Mouse (Mus musculus) forebrain, embryonic 11.5 days (tissue): ENCODE data around the gene Stau1. TPM values are rescaled to one million over a fixed set of nuclear protein-coding genes. Genes with fewer than 3 reads are reported as not detected.

Experiments
- ATAC-seq: fragments of 200-750 bp; cut with Nextera tagmentation; replicated peaks from 2 replicates; pipeline ENCODE4 v1.8.0; 2017; ENCODE audit warnings: moderate TSS enrichment; ENCODE audit not compliant: low FRiP score
- DNase-seq: peaks from one replicate; pipeline ENCODE4 v3.0.0-alpha.2; 2017; ENCODE audit warnings: low spot score
- H3K27ac ChIP-seq: fragments of 300-500 bp; sonication (generic); 2 replicates; pipeline ENCODE4 v1.5.1; 2014; ENCODE audit warnings: low read depth, low read length
- H3K27me3 ChIP-seq: fragments of 300-500 bp; sonication (generic); 2 replicates; pipeline ENCODE4 v1.6.1; 2014; ENCODE audit warnings: mild to moderate bottlenecking, low read length, mixed read lengths; ENCODE audit not compliant: control insufficient read depth, insufficient read depth
- H3K36me3 ChIP-seq: fragments of 300-500 bp; sonication (generic); 2 replicates; pipeline ENCODE4 v1.6.1; 2014; ENCODE audit warnings: mild to moderate bottlenecking, low read length, moderate library complexity, mixed read lengths; ENCODE audit not compliant: control insufficient read depth, insufficient read depth
- H3K4me1 ChIP-seq: fragments of 300-500 bp; sonication (generic); replicated peaks from 2 replicates; pipeline ENCODE4 v1.6.1; 2014; ENCODE audit warnings: low read length, mixed read lengths; ENCODE audit not compliant: control insufficient read depth, insufficient read depth
- H3K4me2 ChIP-seq: fragments of 300-500 bp; sonication (generic); 2 replicates; pipeline ENCODE4 v1.6.1; 2014; ENCODE audit warnings: low read depth, mild to moderate bottlenecking, low read length, moderate library complexity, mixed read lengths; ENCODE audit not compliant: severe bottlenecking
- H3K4me3 ChIP-seq: fragments of 300-500 bp; sonication (generic); 2 replicates; pipeline ENCODE4 v1.5.1; 2014; ENCODE audit warnings: low read depth, low read length
- H3K9ac ChIP-seq: fragments of 300-500 bp; sonication (generic); 2 replicates; pipeline ENCODE4 v1.6.1; 2014; ENCODE audit warnings: low read length
- H3K9me3 ChIP-seq: fragments of 300-500 bp; sonication (generic); 2 replicates; pipeline ENCODE4 v1.6.1; 2016; ENCODE audit warnings: low read length, mixed read lengths; ENCODE audit not compliant: control insufficient read depth
- WGBS: fragments of 180-500 bp; shearing (Covaris S2); extraction: QIAGEN DNeasy Blood & Tissue Kit; methylation state at CpG from one replicate; pipeline ENCODE4 v1.1.7; 2014; 5-methylcytosine and 5-hydroxymethylcytosine counted together
- polyA plus RNA-seq: library from polyadenylated mRNA; unstranded; fragments of >200 nt; fragmentation: Nextera tagmentation; extraction: Ambion mirVana; gene quantifications from 2 replicates; pipeline ENCODE4 v1.2.1, GENCODE M21; 2014

The Stau1 gene
- polyA plus RNA-seq, 1 experiment from 2014 or later = 105 TPM

- ATAC-seq (no peak), DNase-seq (peak; percentile 67)
- no peak overlapping the region for H3K9ac ChIP-seq
- no peak overlapping the region for H3K27ac ChIP-seq
- H3K27me3 ChIP-seq = no peaks in the 10 kb centered on the region
- 49% methylated on average over 8 of the region's 8 CpGs for WGBS
- no peaks in the 10 kb centered on the region for H3K36me3 ChIP-seq
- H3K4me3 ChIP-seq = no peak overlapping the region
- no peaks in the 10 kb centered on the region for H3K4me1 ChIP-seq
- no peaks in the 10 kb centered on the region for H3K9me3 ChIP-seq
- H3K4me2 ChIP-seq = no peak overlapping the region
Measured at GRCm38 (mm10) chr2:167004099-167004854, 8.2 kb upstream of the Stau1 start.

GRCm38 (mm10) chr2:167001486-167001885, 5.4 kb upstream of the Stau1 start:
- Histone ChIP-seq H3K9me3 (no peaks in the 10 kb centered on the region), H3K4me2 (no peak overlapping the region), H3K4me1 (no peaks in the 10 kb centered on the region), H3K36me3 (no peaks in the 10 kb centered on the region), H3K27me3 (no peaks in the 10 kb centered on the region), H3K4me3 (no peak overlapping the region), H3K9ac (no peak overlapping the region), H3K27ac (no peak overlapping the region)
- DNase-seq (no peak), ATAC-seq (no peak)
- 79% methylated on average over 9 of the region's 9 CpGs for WGBS

- 46% methylated on average over 8 of the region's 8 CpGs for WGBS
- Histone ChIP-seq H3K4me3 (peak overlapping the region; percentile 98), H3K4me2 (peak overlapping the region; percentile 47), H3K4me1 (no peaks in the 10 kb centered on the region; the same call in 1 of the 2 replicates), H3K9me3 (no peaks in the 10 kb centered on the region), H3K9ac (peak overlapping the region; percentile 68), H3K27ac (peak overlapping the region; percentile 28; the same call in 1 of the 2 replicates), H3K27me3 (no peaks in the 10 kb centered on the region), H3K36me3 (no peaks in the 10 kb centered on the region)
- peak; percentile 21 for ATAC-seq
- DNase-seq = no peak
Measured at GRCm38 (mm10) chr2:166996533-166996894, 415 bp upstream of the Stau1 start.

GRCm38 (mm10) chr2:166995021-166995795, 891 bp downstream of the Stau1 start:
- Histone ChIP-seq H3K27me3 (no peaks in the 10 kb centered on the region), H3K4me1 (no peaks in the 10 kb centered on the region; the same call in 1 of the 2 replicates), H3K27ac (peak overlapping the region; percentile 92), H3K9me3 (no peaks in the 10 kb centered on the region), H3K9ac (peak overlapping the region; percentile 96), H3K36me3 (no peaks in the 10 kb centered on the region), H3K4me2 (peak overlapping the region; percentile 70), H3K4me3 (peak overlapping the region; percentile 98)
- ATAC-seq = peak; percentile 8
- WGBS = 7% methylated on average over 28 of the region's 28 CpGs
- peak; percentile 54 for DNase-seq

GRCm38 (mm10) chr2:166991945-166992344, 4.2 kb downstream of the Stau1 start:
- Histone ChIP-seq H3K27me3 (no peaks in the 10 kb centered on the region), H3K9me3 (no peaks in the 10 kb centered on the region), H3K9ac (no peak overlapping the region), H3K4me2 (no peak overlapping the region), H3K36me3 (no peaks in the 10 kb centered on the region), H3K4me3 (no peak overlapping the region), H3K27ac (no peak overlapping the region), H3K4me1 (no peaks in the 10 kb centered on the region; the same call in 1 of the 2 replicates)
- ATAC-seq (no peak), DNase-seq (no peak)

GRCm38 (mm10) chr2:166990861-166991260, 5.2 kb downstream of the Stau1 start:
- no peak overlapping the region for H3K4me3 ChIP-seq
- no peak overlapping the region for H3K4me2 ChIP-seq
- no peak overlapping the region for H3K27ac ChIP-seq
- H3K9me3 ChIP-seq = no peaks in the 10 kb centered on the region
- no peaks in the 10 kb centered on the region; the same call in 1 of the 2 replicates for H3K4me1 ChIP-seq
- WGBS = 91% methylated on average over 7 of the region's 7 CpGs
- H3K9ac ChIP-seq = no peak overlapping the region
- no peaks in the 10 kb centered on the region for H3K27me3 ChIP-seq
- H3K36me3 ChIP-seq = no peaks in the 10 kb centered on the region
- no peak for ATAC-seq
- DNase-seq = no peak

GRCm38 (mm10) chr2:166983351-166983894, 12.7 kb downstream of the Stau1 start:
- Histone ChIP-seq H3K36me3 (no peaks in the 10 kb centered on the region), H3K27ac (no peak overlapping the region), H3K4me1 (no peaks in the 10 kb centered on the region), H3K4me2 (no peak overlapping the region), H3K27me3 (no peaks in the 10 kb centered on the region), H3K9ac (no peak overlapping the region), H3K9me3 (no peaks in the 10 kb centered on the region), H3K4me3 (no peak overlapping the region)
- DNase-seq (no peak), ATAC-seq (no peak)
- WGBS = 87% methylated on average over 4 of the region's 4 CpGs

- H3K27ac ChIP-seq = no peak overlapping the region
- no peak overlapping the region for H3K4me2 ChIP-seq
- H3K9ac ChIP-seq = no peak overlapping the region
- no peaks in the 10 kb centered on the region for H3K36me3 ChIP-seq
- WGBS = 93% methylated on average over 2 of the region's 2 CpGs
- no peak overlapping the region for H3K4me3 ChIP-seq
- H3K27me3 ChIP-seq = no peaks in the 10 kb centered on the region
- DNase-seq (no peak), ATAC-seq (no peak)
- no peaks in the 10 kb centered on the region for H3K4me1 ChIP-seq
- H3K9me3 ChIP-seq = no peaks in the 10 kb centered on the region
Measured at GRCm38 (mm10) chr2:166980161-166980560, 15.9 kb downstream of the Stau1 start.
